Mouse (Mus musculus): ENCODE results near the gene Olfr237-ps1. TPM values are rescaled to one million over a fixed set of nuclear protein-coding genes. Genes with fewer than 3 reads are reported as not detected.

The Olfr237-ps1 gene
- total RNA-seq (2023), result not detected

GRCm38 (mm10) chr6:43146267-43146666 lies at the start of gene Olfr237-ps1:
Gene Olfr237-ps1 (plus strand): TSS chr6:43146567.

GRCm38 (mm10) chr6:43106069-43106468 lies 40.3 kb upstream of the Olfr237-ps1 start, which contains the start of gene Olfr441:
Gene Olfr441 (plus strand): TSS chr6:43106369.

DNA sequence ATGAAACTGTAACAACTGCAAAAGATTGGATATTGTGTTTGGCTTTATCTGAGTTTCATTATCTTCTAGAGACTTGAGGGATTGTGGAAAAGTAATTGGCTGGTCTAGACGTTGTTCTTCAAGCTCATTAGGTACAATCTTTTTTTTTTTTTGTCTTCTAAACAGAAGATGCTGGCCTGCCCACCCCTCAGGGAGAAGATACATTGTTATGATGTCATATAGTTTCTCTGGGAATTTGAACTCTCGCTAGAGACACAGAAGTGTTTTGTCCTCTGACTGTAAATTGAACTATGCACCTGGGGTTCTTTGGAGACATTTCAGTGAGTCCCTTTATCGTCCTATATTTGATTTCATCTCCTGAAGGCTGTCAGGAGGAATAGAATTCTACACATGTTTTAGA lies 16.6 kb downstream of the Olfr237-ps1 start, which contains the start of gene Olfr437:
Gene Olfr437 (plus strand): TSS at position 301 of the 400 bp plus-strand sequence.

GRCm38 (mm10) chr6:43171840-43172239 lies 25.5 kb downstream of the Olfr237-ps1 start, which contains the start of gene Olfr13:
Gene Olfr13 (plus strand): TSS chr6:43172140.

DNA sequence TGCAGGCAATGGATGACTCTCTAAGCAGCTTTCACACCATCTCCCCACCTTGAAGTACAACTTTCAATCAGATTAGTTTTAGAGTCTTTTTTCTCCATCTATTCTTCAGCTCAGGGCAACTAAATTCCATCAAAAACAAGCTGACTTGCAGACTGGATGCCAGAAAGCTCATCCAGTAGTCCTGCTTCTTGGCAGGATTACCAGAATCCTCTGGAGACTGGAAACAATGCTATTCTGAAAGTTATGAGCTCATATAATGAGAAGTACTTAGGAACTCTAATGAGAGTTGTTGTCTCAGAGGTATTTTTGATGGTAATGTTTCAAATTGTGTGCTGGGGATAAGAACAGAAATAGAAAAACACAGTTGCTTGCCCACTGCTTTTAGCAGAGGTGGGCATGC lies 50.4 kb downstream of the Olfr237-ps1 start, which contains the start of gene Olfr435:
Gene Olfr435 (plus strand): TSS at position 366 of the 400 bp plus-strand sequence.

Other genes starting within 250 kb of the Olfr237-ps1 start
- gene Olfr447, start 237.7 kb upstream of the Olfr237-ps1 start, total RNA-seq (2023), result not detected
- gene Olfr446, start 225.2 kb upstream of the Olfr237-ps1 start, total RNA-seq (2023), result not detected
- gene Olfr444, start 197.5 kb upstream of the Olfr237-ps1 start, total RNA-seq (2023), result not detected
- not detected for gene Olfr441, start 40.2 kb upstream of the Olfr237-ps1 start, total RNA-seq (2023)
- gene Olfr437, start 16.7 kb downstream of the Olfr237-ps1 start, total RNA-seq (2023), result not detected
- gene Olfr13, start 25.6 kb downstream of the Olfr237-ps1 start, total RNA-seq (2023), result not detected
- gene Olfr435, start 50.6 kb downstream of the Olfr237-ps1 start, total RNA-seq (2023), result not detected
- gene Olfr434, start 66.5 kb downstream of the Olfr237-ps1 start, total RNA-seq (2023), result not detected
- gene Olfr47, start 85.0 kb downstream of the Olfr237-ps1 start, total RNA-seq (2023), result not detected
- 1.5 TPM for gene Arhgef5, start 119.0 kb downstream of the Olfr237-ps1 start, total RNA-seq (2023)
- gene Nobox, start 163.0 kb downstream of the Olfr237-ps1 start, total RNA-seq (2023), result not detected